Mouse (Mus musculus) lung, embryonic 15.5 days (tissue): ENCODE data around the gene Mfap5. TPM values are rescaled to one million over a fixed set of nuclear protein-coding genes. Genes with fewer than 3 reads are reported as not detected.
"Not testable (repeated sequence)": the region's sequence is repeated elsewhere in the genome, so short reads cannot be mapped to it uniquely, and the experiment has no call there.

Experiments used
- ATAC-seq: fragments of 200-750 bp; cut with Nextera tagmentation; 2 replicates; pipeline ENCODE4 v1.8.0; 2017; ENCODE audit warnings: moderate number of reproducible peaks, borderline replicate concordance; ENCODE audit not compliant: low FRiP score, low TSS enrichment; ENCODE audit errors: extremely low read depth
- H3K27ac ChIP-seq: fragments of 300-500 bp; sonication (generic); 2 replicates; pipeline ENCODE4 v1.5.1; 2015; ENCODE audit warnings: moderate library complexity, mild to moderate bottlenecking, inconsistent platforms
- H3K27me3 ChIP-seq: fragments of 300-500 bp; sonication (generic); 2 replicates; pipeline ENCODE4 v1.6.1; 2015; ENCODE audit warnings: inconsistent platforms
- H3K36me3 ChIP-seq: fragments of 300-500 bp; sonication (generic); 2 replicates; pipeline ENCODE4 v1.6.1; 2015; ENCODE audit warnings: inconsistent platforms
- H3K4me1 ChIP-seq: fragments of 300-500 bp; sonication (generic); 2 replicates; pipeline ENCODE4 v1.6.1; 2015; ENCODE audit warnings: inconsistent platforms
- H3K4me2 ChIP-seq: fragments of 300-500 bp; sonication (generic); 2 replicates; pipeline ENCODE4 v1.6.1; 2015; ENCODE audit warnings: inconsistent platforms, mild to moderate bottlenecking, moderate library complexity
- H3K4me3 ChIP-seq: fragments of 300-500 bp; sonication (generic); 2 replicates; pipeline ENCODE4 v1.5.1; 2015; ENCODE audit warnings: mild to moderate bottlenecking, inconsistent platforms
- H3K9ac ChIP-seq: fragments of 300-500 bp; sonication (generic); 2 replicates; pipeline ENCODE4 v1.6.1; 2015; ENCODE audit warnings: inconsistent platforms
- H3K9me3 ChIP-seq: fragments of 300-500 bp; sonication (generic); 2 replicates; pipeline ENCODE4 v1.6.1; 2016; ENCODE audit warnings: inconsistent platforms
- whole genome bisulfite sequencing: fragments of 180-500 bp; shearing (Covaris S2); methylation state at CpG from one replicate; pipeline ENCODE4 v1.1.7; 2015; 5-methylcytosine and 5-hydroxymethylcytosine counted together
- polyA plus RNA-seq: library from polyadenylated mRNA; unstranded; fragments of >200 nt; fragmentation: Nextera tagmentation; extraction: Ambion mirVana; gene quantifications from 2 replicates; pipeline ENCODE4 v1.2.1, GENCODE M21; 2015

The Mfap5 gene
- polyA plus RNA-seq, 1 experiment from 2014 or later, result 17.5 TPM

DNA sequence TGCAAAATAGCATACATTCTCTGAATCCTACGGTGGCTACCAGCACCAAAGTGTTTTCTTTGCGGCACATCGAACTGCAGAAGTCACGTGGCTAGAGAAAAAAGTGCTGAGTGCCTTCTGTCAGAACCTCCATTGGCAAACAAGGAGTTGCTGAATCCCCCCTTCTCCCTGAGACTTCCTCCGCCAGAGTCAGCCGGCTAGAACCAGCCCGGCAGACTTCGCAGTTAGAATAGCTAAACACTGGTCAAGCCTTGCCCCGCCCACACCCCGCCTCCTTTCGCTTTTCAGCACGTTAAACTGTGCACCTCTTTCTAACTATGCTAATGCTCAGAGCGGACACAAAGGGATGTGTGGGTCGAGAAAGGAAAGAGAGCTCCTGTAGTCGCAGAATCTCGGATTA, 14.1 kb upstream of the Mfap5 start:
- H3K4me3 ChIP-seq, result peak overlapping the region; percentile 44
- H3K36me3 ChIP-seq, result no peaks in the 10 kb centered on the region
- H3K9ac ChIP-seq, result peak overlapping the region; percentile 40
- under 1% methylated on average over 16 of the region's 16 CpGs for WGBS
- ATAC-seq, result peak; percentile 81; the same call in 1 of the 2 replicates
- peak overlapping the region; percentile 68 for H3K4me2 ChIP-seq
- no peaks in the 10 kb centered on the region for H3K9me3 ChIP-seq
- peaks cover 34% of the 10 kb centered on the region for H3K4me1 ChIP-seq
- H3K27me3 ChIP-seq, result peaks cover 18% of the 10 kb centered on the region; the same call in 1 of the 2 replicates
- H3K27ac ChIP-seq, result peak overlapping the region; percentile 77

DNA sequence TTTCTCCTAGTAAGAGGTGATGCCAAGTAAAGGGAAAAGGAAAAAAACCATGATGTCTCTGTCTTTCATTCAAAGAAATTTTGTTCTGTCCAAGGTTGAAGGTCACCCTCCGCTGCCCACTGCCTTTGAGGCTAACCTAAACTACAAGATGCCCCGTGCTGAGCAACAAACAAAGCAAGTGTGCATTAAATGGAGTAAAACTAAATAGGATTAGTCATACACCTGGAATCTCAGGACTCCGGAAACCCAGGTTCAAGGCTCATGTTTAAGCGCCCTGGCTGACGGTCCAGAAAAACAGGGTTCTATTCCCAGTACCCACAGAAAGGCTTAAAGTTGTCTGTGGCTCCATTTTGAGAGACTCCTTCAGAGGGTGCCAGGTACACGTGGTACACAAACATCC, 13.2 kb upstream of the Mfap5 start:
- Histone ChIP-seq H3K4me3 (no peak overlapping the region), H3K9me3 (no peaks in the 10 kb centered on the region), H3K4me1 (peaks cover 34% of the 10 kb centered on the region), H3K4me2 (peak overlapping the region; percentile 68; the same call in 1 of the 2 replicates), H3K9ac (no peak overlapping the region), H3K27ac (no peak overlapping the region), H3K36me3 (no peaks in the 10 kb centered on the region), H3K27me3 (peaks cover 15% of the 10 kb centered on the region; the same call in 1 of the 2 replicates)
- no peak for ATAC-seq
- 33% methylated on average over 6 of the region's 6 CpGs for WGBS

DNA sequence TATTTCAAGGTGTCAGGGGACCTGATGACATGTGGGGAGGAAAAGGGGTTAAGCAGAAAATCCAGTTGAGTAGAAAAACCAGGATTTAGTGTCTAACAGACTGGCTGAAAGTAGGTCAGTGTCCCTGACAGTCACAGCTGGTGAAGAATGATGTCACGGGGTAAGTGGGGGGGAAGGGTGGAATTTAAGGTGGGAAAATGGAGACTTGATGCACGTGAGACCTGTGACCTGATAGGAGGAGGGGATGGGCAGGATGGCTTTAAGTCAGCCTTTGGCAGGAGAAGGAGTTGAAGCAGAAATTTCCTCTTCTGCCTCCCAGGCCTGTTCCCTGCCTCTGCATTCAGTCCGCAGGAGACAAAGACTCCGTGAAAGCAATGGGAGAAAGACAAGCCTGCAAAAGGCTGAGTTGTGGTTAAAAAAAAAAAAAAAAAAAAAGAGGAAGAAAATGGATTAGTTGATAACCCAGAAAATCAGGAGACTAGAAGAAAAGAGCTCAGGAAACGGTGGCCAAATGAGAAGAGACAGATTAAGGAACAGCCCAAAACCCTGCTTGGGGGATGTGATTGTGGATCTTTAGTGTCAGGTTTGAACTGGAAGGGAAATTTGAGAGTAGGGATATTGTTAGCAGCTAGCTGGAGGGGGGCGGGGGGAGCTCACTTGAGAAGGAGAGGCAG, 11.7 kb upstream of the Mfap5 start:
- Histone ChIP-seq H3K9ac (no peak overlapping the region), H3K27me3 (peaks cover 3% of the 10 kb centered on the region; the same call in 1 of the 2 replicates), H3K36me3 (no peaks in the 10 kb centered on the region), H3K9me3 (no peaks in the 10 kb centered on the region), H3K4me3 (no peak overlapping the region), H3K27ac (no peak overlapping the region), H3K4me1 (peaks cover 34% of the 10 kb centered on the region), H3K4me2 (no peak overlapping the region)
- no peak for ATAC-seq
- 54% methylated on average over 6 of the region's 6 CpGs for WGBS

DNA sequence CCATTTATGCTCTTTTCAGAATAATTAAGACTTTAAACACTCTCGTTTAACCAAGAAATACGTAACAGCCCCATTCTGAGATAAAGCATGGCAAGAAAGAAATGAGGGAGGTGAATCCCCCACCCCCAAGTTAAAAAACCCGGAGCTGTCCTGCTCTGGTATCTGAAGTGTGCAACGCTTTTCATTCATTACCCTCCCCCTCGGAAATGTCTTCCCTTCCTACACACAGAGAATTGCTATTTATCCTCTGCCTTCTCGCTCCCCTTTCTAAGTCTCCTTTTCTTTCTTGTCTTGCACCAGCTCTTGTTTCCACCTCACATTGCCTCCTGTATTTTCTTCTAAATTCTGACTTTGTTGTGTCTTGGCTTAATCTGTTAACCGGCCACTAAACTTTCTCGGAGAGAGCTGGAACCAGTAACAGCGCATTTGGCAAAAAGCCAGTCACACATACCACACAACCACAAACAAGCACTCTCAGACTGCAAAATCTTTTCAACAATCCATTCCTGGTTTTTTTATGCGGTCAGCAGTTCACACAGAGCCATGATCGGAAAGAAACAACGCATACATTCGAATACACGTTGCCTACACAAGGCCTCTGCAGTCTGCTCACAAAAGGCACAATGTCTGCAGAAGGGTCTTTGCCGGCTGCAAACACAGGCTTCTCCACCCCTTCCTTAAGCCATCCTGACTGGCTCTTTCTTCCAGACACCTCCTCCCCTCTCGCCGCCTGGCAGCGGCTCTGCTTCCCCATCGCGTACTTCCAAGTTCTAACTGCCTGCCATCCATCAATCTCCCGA, 10.4 kb upstream of the Mfap5 start:
- 4% methylated on average over 21 of the region's 21 CpGs for WGBS
- peak; percentile 82 for ATAC-seq
- Histone ChIP-seq H3K9me3 (no peaks in the 10 kb centered on the region), H3K4me2 (peak overlapping the region; percentile 49), H3K36me3 (no peaks in the 10 kb centered on the region), H3K4me3 (peak overlapping the region; percentile 24), H3K4me1 (peaks cover 34% of the 10 kb centered on the region), H3K27ac (peak overlapping the region; percentile 89), H3K9ac (no peak overlapping the region), H3K27me3 (no peaks in the 10 kb centered on the region)

DNA sequence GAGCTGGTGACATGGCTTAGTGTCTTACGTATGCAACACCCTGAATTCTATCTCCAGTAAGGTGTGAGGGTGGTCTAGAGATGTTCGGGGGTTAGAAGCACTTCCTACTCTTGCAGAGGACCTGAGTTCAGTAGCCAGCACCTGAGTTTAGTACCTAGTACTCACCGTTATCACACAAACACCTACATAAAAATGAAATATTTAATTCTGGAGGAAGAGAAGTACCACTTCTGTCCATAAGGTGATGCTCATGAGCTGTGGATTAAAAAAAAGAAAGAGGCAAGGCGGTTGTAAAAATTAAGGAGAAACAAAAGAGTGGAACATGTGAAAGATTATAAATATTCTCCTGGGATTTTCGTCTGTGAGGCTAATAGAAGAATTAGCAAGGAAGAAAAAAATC, 9.1 kb upstream of the Mfap5 start:
- ATAC-seq, result no peak
- no peaks in the 10 kb centered on the region for H3K9me3 ChIP-seq
- H3K4me1 ChIP-seq, result peaks cover 31% of the 10 kb centered on the region
- H3K36me3 ChIP-seq, result no peaks in the 10 kb centered on the region
- H3K4me2 ChIP-seq, result 0 out of 2 replicates have a peak overlapping the region, but pooled peaks have one; percentile 49
- no peaks in the 10 kb centered on the region for H3K27me3 ChIP-seq
- H3K4me3 ChIP-seq, result no peak overlapping the region
- no peak overlapping the region for H3K9ac ChIP-seq
- WGBS, result 27% methylated on average over 5 of the region's 5 CpGs
- H3K27ac ChIP-seq, result peak overlapping the region; percentile 89

DNA sequence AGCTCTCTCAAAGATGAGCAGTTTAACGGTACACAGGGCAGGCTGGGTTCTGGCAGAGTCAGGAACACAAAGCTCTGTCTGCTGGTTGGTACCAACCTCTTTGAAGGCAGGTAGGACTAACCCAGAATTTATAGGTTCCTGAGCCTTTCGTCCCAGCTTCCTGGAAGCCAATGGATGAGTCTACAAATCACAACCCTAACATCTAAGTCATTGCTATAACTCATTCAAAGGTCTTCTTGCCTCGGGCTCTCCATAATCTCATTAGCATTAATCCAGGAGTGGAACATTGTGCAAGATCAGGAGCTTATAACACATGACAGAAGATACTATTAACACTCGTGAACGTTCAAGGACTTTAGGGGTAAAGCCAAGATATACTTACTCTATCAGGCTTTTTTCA, 7.0 kb upstream of the Mfap5 start, which contains the start of gene Rimklb:
Gene Rimklb (minus strand): TSS at position 101 of the 400 bp plus-strand sequence.
- no peaks in the 10 kb centered on the region for H3K9me3 ChIP-seq
- H3K36me3 ChIP-seq, result no peaks in the 10 kb centered on the region
- H3K4me2 ChIP-seq, result no peak within 1 kb of the TSS
- H3K4me1 ChIP-seq, result peaks cover 25% of the 10 kb centered on the region
- no peaks in the 10 kb centered on the region for H3K27me3 ChIP-seq
- no peak within 1 kb of the TSS for H3K4me3 ChIP-seq
- no peak within 1 kb of the TSS for H3K27ac ChIP-seq
- H3K9ac ChIP-seq, result no peak within 1 kb of the TSS
- 76% methylated on average over 5 of the region's 5 CpGs for WGBS
- ATAC-seq, result no peak

DNA sequence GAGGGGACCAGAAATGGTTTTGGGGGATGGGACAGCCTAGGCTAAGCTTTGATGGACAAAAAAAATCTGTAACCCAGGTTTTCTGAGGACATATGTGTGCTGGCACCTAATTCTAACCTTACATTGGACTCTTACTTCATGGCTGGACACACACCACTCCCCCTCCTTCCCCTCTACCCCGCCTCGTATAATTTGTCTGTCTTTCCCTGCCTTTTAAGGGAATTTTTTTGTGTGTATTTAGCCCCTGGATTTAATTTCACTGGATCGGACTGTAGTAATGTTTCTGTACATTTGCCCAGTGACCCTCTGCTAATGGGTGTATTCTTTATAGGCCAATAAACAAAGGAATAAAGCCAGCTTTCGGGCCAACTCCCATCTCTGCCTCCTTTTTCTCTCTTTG, 604 bp upstream of the Mfap5 start:
- Histone ChIP-seq H3K36me3 (no peaks in the 10 kb centered on the region), H3K9ac (no peak overlapping the region), H3K4me1 (peaks cover 7% of the 10 kb centered on the region; the same call in 1 of the 2 replicates), H3K4me2 (no peak overlapping the region), H3K27me3 (no peaks in the 10 kb centered on the region), H3K4me3 (no peak overlapping the region), H3K27ac (no peak overlapping the region), H3K9me3 (no peaks in the 10 kb centered on the region)
- 0 out of 2 replicates have a peak, but pooled peaks have one; percentile 17 for ATAC-seq
- WGBS, result 33% methylated on average over 4 of the region's 4 CpGs

DNA sequence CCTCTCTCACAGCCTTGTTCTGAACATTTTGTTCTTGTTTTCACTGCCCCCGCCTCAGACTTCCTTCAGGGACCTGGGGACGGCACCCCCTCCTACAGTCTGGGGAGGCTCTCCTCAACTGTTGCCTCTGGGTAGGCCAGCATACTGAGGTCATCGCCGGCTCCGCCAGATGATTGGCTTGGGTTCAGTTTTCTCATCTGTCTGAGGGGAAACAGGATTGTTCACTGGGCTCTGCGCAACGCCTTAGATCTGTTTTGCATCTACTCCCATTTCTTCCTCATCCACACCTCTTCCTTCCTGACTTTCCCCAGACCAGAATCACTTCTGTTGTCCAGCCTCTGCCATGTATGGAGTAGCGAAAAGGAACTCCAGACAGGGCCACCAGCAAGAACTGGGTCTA, 2.8 kb downstream of the Mfap5 start:
- no peak overlapping the region for H3K4me3 ChIP-seq
- H3K36me3 ChIP-seq, result no peaks in the 10 kb centered on the region
- ATAC-seq, result no peak
- no peak overlapping the region for H3K9ac ChIP-seq
- peaks cover 7% of the 10 kb centered on the region; the same call in 1 of the 2 replicates for H3K4me1 ChIP-seq
- WGBS, result 66% methylated on average over 8 of the region's 8 CpGs
- H3K27me3 ChIP-seq, result no peaks in the 10 kb centered on the region
- H3K4me2 ChIP-seq, result no peak overlapping the region
- no peaks in the 10 kb centered on the region for H3K9me3 ChIP-seq
- H3K27ac ChIP-seq, result no peak overlapping the region

DNA sequence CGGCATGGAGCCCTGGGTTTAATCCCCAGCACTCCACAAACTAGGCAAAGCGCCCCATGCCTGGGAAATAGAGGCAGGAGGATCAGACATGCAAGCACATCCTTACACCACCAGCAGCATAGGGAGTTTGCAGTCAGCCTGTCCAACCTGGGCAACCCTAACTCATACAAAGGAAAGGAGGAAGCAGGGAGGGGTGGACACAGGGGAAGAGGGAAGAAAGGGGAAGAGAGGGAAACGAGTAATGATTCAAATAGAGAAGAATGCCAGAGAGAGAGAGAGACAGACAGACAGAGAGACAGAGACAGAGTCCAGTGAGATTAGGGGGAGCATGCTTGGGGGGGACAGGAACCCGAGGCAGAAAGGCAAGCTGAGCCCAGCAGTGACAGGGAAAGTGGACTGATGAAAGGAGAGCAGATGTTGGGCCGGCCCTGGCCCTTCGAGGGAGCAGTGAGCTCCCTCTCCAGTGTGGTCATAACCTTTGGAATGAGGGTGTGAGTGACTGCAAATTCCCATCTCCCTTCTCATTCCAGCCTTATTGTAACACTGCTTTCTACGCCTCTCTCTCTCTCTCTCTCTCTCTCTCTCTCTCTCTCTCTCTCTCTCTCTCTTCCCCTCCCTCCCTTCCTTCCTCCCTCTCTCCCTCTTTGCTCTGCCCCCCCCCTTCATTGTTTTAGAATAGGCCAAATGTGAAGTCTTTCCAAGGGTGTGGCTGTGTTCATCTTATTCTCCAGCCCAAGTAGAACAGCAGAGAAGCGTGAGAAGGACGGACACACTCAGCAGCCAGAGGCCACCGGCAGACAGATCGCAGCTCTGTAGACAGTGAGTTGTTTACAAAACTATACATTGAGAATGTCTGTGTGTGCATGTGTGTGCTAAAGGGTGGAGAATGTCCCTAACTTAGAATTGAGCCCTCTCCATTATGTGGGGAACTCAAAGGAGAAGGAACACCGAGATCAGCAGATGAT, 7.6 kb downstream of the Mfap5 start:
- Histone ChIP-seq H3K36me3 (no peaks in the 10 kb centered on the region), H3K4me3 (no peak overlapping the region), H3K9me3 (no peaks in the 10 kb centered on the region), H3K27me3 (no peaks in the 10 kb centered on the region), H3K4me1 (no peaks in the 10 kb centered on the region), H3K4me2 (no peak overlapping the region), H3K27ac (no peak overlapping the region), H3K9ac (no peak overlapping the region)
- peak; percentile 43; the same call in 1 of the 2 replicates for ATAC-seq
- 33% methylated on average over 12 of the region's 12 CpGs for WGBS

DNA sequence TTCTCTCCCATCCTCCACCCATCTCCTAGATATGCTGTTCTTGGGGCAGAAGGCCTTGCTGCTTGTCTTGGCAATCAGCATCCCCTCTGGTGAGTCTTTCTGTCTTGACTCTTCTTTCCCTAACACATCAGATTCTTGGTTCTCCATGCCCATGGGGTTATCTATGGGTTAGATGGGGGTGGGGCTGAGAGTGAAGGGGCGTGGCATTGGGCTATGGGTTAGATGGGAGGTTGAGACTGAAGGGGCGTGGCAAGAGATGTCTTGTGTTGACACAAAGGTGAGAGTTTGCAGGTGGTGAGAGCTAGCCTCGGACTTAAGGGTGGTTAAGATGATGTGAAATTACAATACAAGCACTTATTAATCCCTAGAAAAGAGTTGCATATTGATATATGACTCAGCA, 8.7 kb downstream of the Mfap5 start:
- Histone ChIP-seq H3K4me2 (no peak overlapping the region), H3K36me3 (no peaks in the 10 kb centered on the region), H3K27me3 (no peaks in the 10 kb centered on the region), H3K9me3 (no peaks in the 10 kb centered on the region), H3K4me3 (no peak overlapping the region), H3K4me1 (no peaks in the 10 kb centered on the region), H3K9ac (no peak overlapping the region), H3K27ac (no peak overlapping the region)
- no peak for ATAC-seq
- WGBS, result 64% methylated on average over 3 of the region's 3 CpGs

DNA sequence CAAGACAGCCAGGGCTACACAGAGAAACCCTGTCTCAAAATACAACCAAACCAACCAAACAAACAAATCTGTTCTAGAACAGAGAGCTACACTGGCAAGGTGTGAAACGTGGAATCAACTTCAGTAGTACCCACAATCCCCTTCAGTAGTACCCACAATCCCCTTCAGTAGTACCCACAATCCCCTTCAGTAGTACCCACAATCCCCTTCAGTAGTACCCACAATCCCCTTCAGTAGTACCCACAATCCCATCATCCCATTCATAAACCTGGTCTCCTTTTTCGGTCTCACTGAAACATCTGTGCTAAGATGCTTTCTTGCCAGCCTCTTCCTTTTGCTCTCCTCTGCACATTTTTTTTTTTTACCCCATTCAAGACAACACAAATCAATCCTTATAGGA, 10.1 kb downstream of the Mfap5 start:
- 86% methylated on average over 2 of the region's 2 CpGs for WGBS
- not testable (repeated sequence) for H3K27ac ChIP-seq, H3K4me2 ChIP-seq, H3K4me1 ChIP-seq, H3K4me3 ChIP-seq, ATAC-seq, H3K9ac ChIP-seq, H3K36me3 ChIP-seq, H3K27me3 ChIP-seq, H3K9me3 ChIP-seq
